Mouse (Mus musculus): ENCODE results near the gene Fam168b. TPM values are rescaled to one million over a fixed set of nuclear protein-coding genes. Genes with fewer than 3 reads are reported as not detected.

The Fam168b gene
- polyA plus RNA-seq, 1 experiment from 2014 or later, result 75.6 TPM

GRCm38 (mm10) chr1:34766899-34767298 is 76.0 kb downstream of the Fam168b start:
- no peak overlapping the region for H3K4me3 ChIP-seq
- no peaks in the 10 kb centered on the region for H3K4me1 ChIP-seq
- no peaks in the 10 kb centered on the region for H3K36me3 ChIP-seq
- no peaks in the 10 kb centered on the region for H3K27me3 ChIP-seq
- WGBS, result 43% methylated on average over 1 of the region's 1 CpGs
- H3K9ac ChIP-seq, result no peak overlapping the region
- ATAC-seq (ENCODE audit: insufficient number of reproducible peaks, low FRiP score, low TSS enrichment, low read depth), result no peak
- H3K27ac ChIP-seq, result no peak overlapping the region
- no peak overlapping the region for H3K4me2 ChIP-seq
- no peaks in the 10 kb centered on the region for H3K9me3 ChIP-seq

Other genes with a start within 250 kb of the Fam168b start
- gene Plekhb2, start 6.9 kb upstream of the Fam168b start, polyA plus RNA-seq (2015; fragmentation: Nextera tagmentation; extraction: Ambion mirVana), result 19.8 and 20.4 TPM in 2 replicates

Measured in limb, embryonic 15.5 days (tissue).